In the genomic region with DNA sequence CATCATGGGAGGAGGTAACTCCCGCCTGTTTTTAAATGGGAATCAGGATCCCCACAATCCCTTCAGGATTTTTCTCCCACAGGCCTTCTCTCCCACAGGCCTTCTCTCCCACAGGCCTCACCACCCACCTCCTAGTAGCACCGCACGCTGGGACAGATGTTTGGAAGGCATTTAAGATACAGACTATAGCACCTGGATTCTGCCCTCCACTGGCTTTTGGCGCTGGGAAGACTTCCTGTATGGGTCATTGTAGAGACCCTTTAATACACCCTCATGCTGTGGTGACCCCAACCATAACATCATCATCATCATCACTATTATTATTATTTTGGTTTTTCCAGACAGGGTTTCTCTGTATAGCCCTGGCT, we compare ENCODE assay signal across 11 mouse cellular contexts. TPM values are rescaled to one million over a fixed set of nuclear protein-coding genes. Genes with fewer than 3 reads are reported as not detected.
"Had no signal": no experiment of that assay in that cellular context is flagged by ENCODE, and none has a peak within 500 bp of the region (broad histone marks: within the 10 kb centered on the region; RNA-seq: fewer than 3 reads in every experiment).

No protein-coding gene starts in this region.

- H3K27ac ChIP-seq: kidney, postnatal 0 days; limb, embryonic 15.5 days; midbrain, embryonic 12.5 days; neural tube, embryonic 13.5 days had no signal

- H3K27me3 ChIP-seq: limb, embryonic 15.5 days; liver, embryonic 12.5 days; midbrain, embryonic 12.5 days; neural tube, embryonic 13.5 days had no signal

- H3K4me3 ChIP-seq: limb, embryonic 15.5 days; liver, embryonic 12.5 days; midbrain, embryonic 12.5 days; neural tube, embryonic 13.5 days had no signal

- DNase-seq: lung, embryonic 14.5 days; lung, postnatal 10 days; retina, postnatal 1 day; thymus, postnatal 4 days had no signal

- H3K36me3 ChIP-seq: limb, embryonic 15.5 days; liver, embryonic 12.5 days; midbrain, embryonic 12.5 days; neural tube, embryonic 13.5 days had no signal

- H3K9ac ChIP-seq: limb, embryonic 15.5 days; liver, embryonic 12.5 days; lung, embryonic 14.5 days; midbrain, embryonic 12.5 days; neural tube, embryonic 13.5 days had no signal

- H3K4me1 ChIP-seq: midbrain, embryonic 12.5 days; neural tube, embryonic 13.5 days had no signal

- ATAC-seq: liver, embryonic 12.5 days; midbrain, embryonic 16.5 days had no signal

- H3K4me2 ChIP-seq: limb, embryonic 15.5 days; liver, embryonic 12.5 days; lung, embryonic 14.5 days; midbrain, embryonic 12.5 days; neural tube, embryonic 13.5 days had no signal

- H3K9me3 ChIP-seq: limb, embryonic 15.5 days; liver, embryonic 12.5 days; midbrain, embryonic 12.5 days; neural tube, embryonic 13.5 days had no signal

RNA-seq across cellular contexts. Expression of gene Tnfsf13, which starts 21.9 kb away (rescaled TPM):
- polyA plus RNA-seq: limb, embryonic 11.5 days had no signal
